Mouse (Mus musculus) neural tube, embryonic 13.5 days (tissue): ENCODE measurements around the gene Khk. TPM values are rescaled to one million over a fixed set of nuclear protein-coding genes. Genes with fewer than 3 reads are reported as not detected.

Experiments
- ATAC-seq: fragments of 200-750 bp; cut with Nextera tagmentation; 2 replicates; pipeline ENCODE4 v1.8.0; 2017; ENCODE audit warnings: low read depth, mild to moderate bottlenecking, moderate TSS enrichment, moderate library complexity
- H3K27ac ChIP-seq: fragments of 300-500 bp; sonication (generic); replicated peaks from 2 replicates; pipeline ENCODE4 v1.5.1; 2015; ENCODE audit warnings: moderate library complexity, mild to moderate bottlenecking, inconsistent platforms
- H3K27me3 ChIP-seq: fragments of 300-500 bp; sonication (generic); 2 replicates; pipeline ENCODE4 v1.6.1; 2015; ENCODE audit warnings: mild to moderate bottlenecking, inconsistent platforms
- H3K36me3 ChIP-seq: fragments of 300-500 bp; sonication (generic); 2 replicates; pipeline ENCODE4 v1.6.1; 2015; ENCODE audit warnings: mild to moderate bottlenecking, inconsistent platforms
- H3K4me1 ChIP-seq: fragments of 300-500 bp; sonication (generic); replicated peaks from 2 replicates; pipeline ENCODE4 v1.6.1; 2015; ENCODE audit warnings: inconsistent platforms
- H3K4me2 ChIP-seq: fragments of 300-500 bp; sonication (generic); 2 replicates; pipeline ENCODE4 v1.6.1; 2015; ENCODE audit warnings: inconsistent platforms, mild to moderate bottlenecking, moderate library complexity
- H3K4me3 ChIP-seq: fragments of 300-500 bp; sonication (generic); 2 replicates; pipeline ENCODE4 v1.5.1; 2015; ENCODE audit warnings: mild to moderate bottlenecking, inconsistent platforms
- H3K9ac ChIP-seq: fragments of 300-500 bp; sonication (generic); 2 replicates; pipeline ENCODE4 v1.6.1; 2015; ENCODE audit warnings: moderate library complexity, mild to moderate bottlenecking, inconsistent platforms
- H3K9me3 ChIP-seq: fragments of 300-500 bp; sonication (generic); 2 replicates; pipeline ENCODE4 v1.6.1; 2016; ENCODE audit warnings: inconsistent platforms
- WGBS: fragments of 180-500 bp; shearing (Covaris S2); methylation state at CpG from one replicate; pipeline ENCODE4 v1.1.7; 2015; 5-methylcytosine and 5-hydroxymethylcytosine counted together
- polyA plus RNA-seq: library from polyadenylated mRNA; unstranded; fragments of >200 nt; fragmentation: Nextera tagmentation; extraction: Ambion mirVana; gene quantifications from 2 replicates; pipeline ENCODE4 v1.2.1, GENCODE M21; 2015

Khk gene
- polyA plus RNA-seq, 1 experiment from 2014 or later, result 11.4 TPM

DNA sequence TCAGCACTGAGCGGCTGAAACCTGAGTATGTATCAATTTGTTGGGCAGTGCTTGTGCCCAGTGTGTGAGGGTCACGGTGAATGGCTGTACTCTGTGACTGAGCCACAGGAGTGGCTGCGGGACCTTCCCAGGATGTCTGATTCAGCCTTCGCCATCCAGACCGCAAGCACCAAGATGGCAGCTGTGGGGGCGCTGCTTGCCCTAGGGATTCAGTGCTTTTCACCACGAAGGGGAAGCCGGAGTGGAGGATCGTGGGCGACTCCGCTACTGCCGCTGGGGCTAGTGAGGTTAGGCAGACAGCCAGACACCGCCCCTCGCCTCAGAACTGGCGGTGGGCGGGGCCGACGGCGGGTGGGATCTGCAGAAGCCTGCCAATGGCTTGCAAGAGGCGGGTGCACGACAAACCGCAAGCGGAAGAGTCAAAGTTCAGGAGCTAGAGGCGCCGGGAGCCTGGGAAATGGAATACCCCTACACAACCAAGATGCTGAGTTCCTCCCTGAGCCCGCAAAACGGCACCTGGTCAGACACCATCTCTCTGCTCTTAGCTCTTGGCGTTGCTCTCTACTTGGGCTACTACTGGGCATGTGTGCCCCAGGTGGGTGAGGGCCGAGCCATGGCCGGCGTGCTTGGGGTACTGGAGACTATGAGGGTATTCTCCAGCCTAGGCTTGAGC is 28.6 kb downstream of the Khk start:
- Histone ChIP-seq H3K4me1 (peaks cover 24% of the 10 kb centered on the region), H3K9ac (peak overlapping the region; percentile 68), H3K27me3 (0 out of 2 replicates have a peak, but pooled peaks cover 4% of the 10 kb centered on the region), H3K4me2 (peak overlapping the region; percentile 77), H3K27ac (peak overlapping the region; percentile 68), H3K9me3 (no peaks in the 10 kb centered on the region), H3K36me3 (peaks cover 32% of the 10 kb centered on the region), H3K4me3 (peak overlapping the region; percentile 53)
- WGBS, result under 1% methylated on average over 31 of the region's 31 CpGs
- ATAC-seq, result peak; percentile 90

DNA sequence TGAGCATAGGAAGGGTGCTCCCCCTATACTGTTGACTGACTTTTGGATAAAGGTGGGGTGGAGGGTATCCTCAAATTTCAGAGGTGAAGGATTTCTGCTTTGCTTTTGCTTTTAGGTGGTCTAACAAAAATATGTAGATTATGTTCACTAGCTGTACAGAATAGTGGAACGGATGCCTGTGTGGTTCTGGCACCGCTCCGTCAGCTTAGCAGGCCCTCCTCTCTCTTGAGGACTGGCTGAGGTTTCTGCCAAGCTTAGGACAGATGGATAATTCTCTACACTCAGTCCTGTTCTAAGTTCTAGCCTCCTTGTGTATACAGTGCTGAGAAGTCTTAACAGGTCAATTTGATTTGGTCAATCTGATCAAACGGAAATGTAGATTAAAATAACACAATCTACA is 29.2 kb downstream of the Khk start:
- H3K4me2 ChIP-seq, result peak overlapping the region; percentile 77
- no peaks in the 10 kb centered on the region for H3K9me3 ChIP-seq
- WGBS, result 57% methylated on average over 4 of the region's 4 CpGs
- ATAC-seq, result no peak; the same call in 1 of the 2 replicates
- H3K27me3 ChIP-seq, result no peaks in the 10 kb centered on the region
- peaks cover 19% of the 10 kb centered on the region for H3K4me1 ChIP-seq
- H3K4me3 ChIP-seq, result peak overlapping the region; percentile 53
- H3K27ac ChIP-seq, result peak overlapping the region; percentile 68; the same call in 1 of the 2 replicates
- peak overlapping the region; percentile 68 for H3K9ac ChIP-seq
- H3K36me3 ChIP-seq, result peaks cover 38% of the 10 kb centered on the region

- H3K4me1 ChIP-seq, result peaks cover 19% of the 10 kb centered on the region
- H3K36me3 ChIP-seq, result peaks cover 43% of the 10 kb centered on the region
- ATAC-seq, result no peak
- no peaks in the 10 kb centered on the region for H3K9me3 ChIP-seq
- no peak overlapping the region; the same call in 1 of the 2 replicates for H3K4me3 ChIP-seq
- no peak overlapping the region for H3K27ac ChIP-seq
- no peak overlapping the region for H3K9ac ChIP-seq
- 94% methylated on average over 2 of the region's 2 CpGs for WGBS
- H3K4me2 ChIP-seq, result no peak overlapping the region
- H3K27me3 ChIP-seq, result no peaks in the 10 kb centered on the region
These were observed 29.7 kb downstream of the Khk start for GRCm38 (mm10) chr5:30950922-30951321.

- no peak overlapping the region for H3K27ac ChIP-seq
- no peak for ATAC-seq
- WGBS, result 86% methylated on average over 6 of the region's 6 CpGs
- peaks cover 19% of the 10 kb centered on the region for H3K4me1 ChIP-seq
- H3K36me3 ChIP-seq, result peaks cover 45% of the 10 kb centered on the region
- no peaks in the 10 kb centered on the region for H3K9me3 ChIP-seq
- H3K9ac ChIP-seq, result no peak overlapping the region
- H3K4me2 ChIP-seq, result no peak overlapping the region
- H3K4me3 ChIP-seq, result no peak overlapping the region
- H3K27me3 ChIP-seq, result no peaks in the 10 kb centered on the region
These were observed 30.5 kb downstream of the Khk start for GRCm38 (mm10) chr5:30951706-30952105.

DNA sequence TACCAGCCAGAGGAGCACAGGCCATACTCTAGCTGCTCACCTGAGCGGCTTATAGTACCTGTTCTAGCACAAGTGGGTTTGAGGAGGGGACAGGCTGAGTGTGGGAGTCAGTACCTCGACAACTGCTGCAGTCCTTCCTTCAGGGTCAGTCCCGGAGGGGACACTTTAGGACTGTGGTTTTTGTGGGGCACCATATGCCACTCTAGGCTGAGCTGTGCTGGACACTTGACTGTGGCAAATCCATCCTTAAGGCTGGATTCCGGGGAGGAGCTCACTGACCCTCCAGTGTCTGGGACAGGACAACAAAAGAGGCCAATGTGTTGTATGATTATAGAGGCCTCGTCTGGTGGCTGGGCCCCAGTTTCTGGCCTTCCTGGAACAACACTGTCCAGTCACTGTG is 31.3 kb downstream of the Khk start:
- no peak overlapping the region for H3K9ac ChIP-seq
- no peaks in the 10 kb centered on the region for H3K27me3 ChIP-seq
- no peak overlapping the region for H3K27ac ChIP-seq
- no peaks in the 10 kb centered on the region for H3K9me3 ChIP-seq
- no peak for ATAC-seq
- 90% methylated on average over 5 of the region's 5 CpGs for WGBS
- peaks cover 23% of the 10 kb centered on the region for H3K4me1 ChIP-seq
- no peak overlapping the region for H3K4me2 ChIP-seq
- no peak overlapping the region for H3K4me3 ChIP-seq
- H3K36me3 ChIP-seq, result peaks cover 49% of the 10 kb centered on the region

- Histone ChIP-seq H3K4me2 (no peak overlapping the region), H3K9me3 (no peaks in the 10 kb centered on the region), H3K27me3 (no peaks in the 10 kb centered on the region), H3K9ac (no peak overlapping the region), H3K4me1 (peaks cover 36% of the 10 kb centered on the region), H3K27ac (no peak overlapping the region), H3K4me3 (no peak overlapping the region), H3K36me3 (peaks cover 62% of the 10 kb centered on the region)
- ATAC-seq, result no peak
- WGBS, result 93% methylated on average over 6 of the region's 6 CpGs
These were observed 32.8 kb downstream of the Khk start for GRCm38 (mm10) chr5:30954065-30954464.

DNA sequence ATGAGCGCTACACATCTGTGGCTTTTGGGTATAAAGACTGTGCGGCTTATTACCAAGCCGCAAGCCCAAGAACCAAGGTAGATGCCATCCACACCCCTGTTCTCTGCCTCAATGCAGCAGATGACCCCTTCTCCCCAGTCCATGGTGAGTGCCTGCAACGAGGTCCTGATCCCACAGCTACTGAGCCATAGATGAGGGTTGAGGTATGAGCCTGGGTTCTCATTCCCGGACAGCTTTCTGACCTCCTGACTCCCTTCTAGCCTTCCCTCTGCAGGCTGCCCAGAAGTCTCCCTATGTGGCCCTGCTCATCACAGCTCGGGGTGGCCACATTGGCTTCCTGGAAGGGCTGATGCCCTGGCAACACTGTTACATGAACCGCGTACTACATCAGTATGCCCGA is 33.3 kb downstream of the Khk start:
- Histone ChIP-seq H3K4me1 (peaks cover 36% of the 10 kb centered on the region), H3K4me3 (no peak overlapping the region), H3K36me3 (peaks cover 62% of the 10 kb centered on the region), H3K9ac (no peak overlapping the region), H3K27ac (no peak overlapping the region), H3K9me3 (no peaks in the 10 kb centered on the region), H3K4me2 (no peak overlapping the region), H3K27me3 (no peaks in the 10 kb centered on the region)
- no peak for ATAC-seq
- 94% methylated on average over 9 of the region's 9 CpGs for WGBS

DNA sequence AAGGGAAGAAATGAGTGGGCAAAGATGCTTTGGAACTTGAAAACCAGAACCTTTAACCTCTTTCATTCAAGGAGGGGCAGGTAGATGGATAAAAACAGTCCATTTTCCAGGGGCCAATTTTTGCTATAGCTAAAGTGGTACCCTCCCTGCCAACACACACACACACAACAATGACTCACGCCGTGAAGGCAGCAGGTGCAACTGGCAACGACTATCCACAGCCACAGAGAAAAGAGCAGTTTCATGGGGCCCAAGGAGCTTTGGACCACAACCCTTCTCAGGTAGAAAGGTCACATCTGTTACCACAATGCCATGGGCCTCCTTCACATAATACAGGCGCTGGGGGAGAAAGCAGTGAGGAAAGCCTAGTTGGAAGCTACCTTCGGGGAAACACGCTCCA is 34.5 kb downstream of the Khk start:
- ATAC-seq, result no peak
- H3K4me3 ChIP-seq, result no peak overlapping the region
- peaks cover 29% of the 10 kb centered on the region for H3K4me1 ChIP-seq
- WGBS, result 99% methylated on average over 6 of the region's 6 CpGs
- no peak overlapping the region for H3K9ac ChIP-seq
- H3K27ac ChIP-seq, result no peak overlapping the region
- peaks cover 62% of the 10 kb centered on the region for H3K36me3 ChIP-seq
- no peak overlapping the region for H3K4me2 ChIP-seq
- no peaks in the 10 kb centered on the region for H3K9me3 ChIP-seq
- no peaks in the 10 kb centered on the region for H3K27me3 ChIP-seq

GRCm38 (mm10) chr5:30957891-30958290 is 36.7 kb downstream of the Khk start:
- Histone ChIP-seq H3K4me2 (peak overlapping the region; percentile 89), H3K36me3 (peaks cover 49% of the 10 kb centered on the region), H3K9me3 (no peaks in the 10 kb centered on the region), H3K27me3 (no peaks in the 10 kb centered on the region), H3K4me3 (peak overlapping the region; percentile 3; the same call in 1 of the 2 replicates), H3K9ac (peak overlapping the region; percentile 91; the same call in 1 of the 2 replicates), H3K27ac (no peak overlapping the region), H3K4me1 (peaks cover 26% of the 10 kb centered on the region)
- WGBS, result 94% methylated on average over 6 of the region's 6 CpGs
- ATAC-seq, result no peak

- Histone ChIP-seq H3K4me3 (peak overlapping the region; percentile 78), H3K4me1 (peaks cover 26% of the 10 kb centered on the region), H3K27ac (peak overlapping the region; percentile 85), H3K4me2 (peak overlapping the region; percentile 89), H3K27me3 (peaks cover 4% of the 10 kb centered on the region; the same call in 1 of the 2 replicates), H3K36me3 (peaks cover 35% of the 10 kb centered on the region), H3K9me3 (no peaks in the 10 kb centered on the region), H3K9ac (peak overlapping the region; percentile 91)
- WGBS, result 39% methylated on average over 19 of the region's 19 CpGs
- no peak for ATAC-seq
These were observed 38.1 kb downstream of the Khk start for GRCm38 (mm10) chr5:30959198-30959854.

- Histone ChIP-seq H3K36me3 (peaks cover 28% of the 10 kb centered on the region), H3K4me1 (peaks cover 26% of the 10 kb centered on the region), H3K27me3 (peaks cover 4% of the 10 kb centered on the region; the same call in 1 of the 2 replicates), H3K4me3 (peak within 1 kb of the TSS; percentile 78), H3K9me3 (no peaks in the 10 kb centered on the region), H3K27ac (peak within 1 kb of the TSS; percentile 85), H3K9ac (peak within 1 kb of the TSS; percentile 91), H3K4me2 (peak within 1 kb of the TSS; percentile 89)
- under 1% methylated on average over 56 of the region's 56 CpGs for WGBS
- peak; percentile 94 for ATAC-seq
These were observed 38.8 kb downstream of the Khk start, which contains the start of gene Preb for GRCm38 (mm10) chr5:30959966-30960501. Gene Preb (minus strand): TSS chr5:30960361.

- peak overlapping the region; percentile 78 for H3K4me3 ChIP-seq
- H3K27me3 ChIP-seq, result peaks cover 4% of the 10 kb centered on the region; the same call in 1 of the 2 replicates
- peaks cover 26% of the 10 kb centered on the region for H3K4me1 ChIP-seq
- H3K9me3 ChIP-seq, result no peaks in the 10 kb centered on the region
- 85% methylated on average over 2 of the region's 2 CpGs for WGBS
- H3K36me3 ChIP-seq, result peaks cover 20% of the 10 kb centered on the region
- ATAC-seq, result no peak
- H3K27ac ChIP-seq, result peak overlapping the region; percentile 70; the same call in 1 of the 2 replicates
- peak overlapping the region; percentile 89 for H3K4me2 ChIP-seq
- peak overlapping the region; percentile 61; the same call in 1 of the 2 replicates for H3K9ac ChIP-seq
These were observed 39.6 kb downstream of the Khk start for GRCm38 (mm10) chr5:30960814-30961213.
